Mouse (Mus musculus) layer of hippocampus, postnatal 36 days (tissue): ENCODE measurements at regions not wholly inside any gene's neighbourhood (a gene's known extent, or its start where the extent isn't known, plus 50 kb on each side); places are given as distances from the start of the nearest gene placed in this dataset.

Experiments used
- DNase-seq, 2 experiments: peaks; one replicate each; pipeline ENCODE4 v3.0.0; 2022

DNA sequence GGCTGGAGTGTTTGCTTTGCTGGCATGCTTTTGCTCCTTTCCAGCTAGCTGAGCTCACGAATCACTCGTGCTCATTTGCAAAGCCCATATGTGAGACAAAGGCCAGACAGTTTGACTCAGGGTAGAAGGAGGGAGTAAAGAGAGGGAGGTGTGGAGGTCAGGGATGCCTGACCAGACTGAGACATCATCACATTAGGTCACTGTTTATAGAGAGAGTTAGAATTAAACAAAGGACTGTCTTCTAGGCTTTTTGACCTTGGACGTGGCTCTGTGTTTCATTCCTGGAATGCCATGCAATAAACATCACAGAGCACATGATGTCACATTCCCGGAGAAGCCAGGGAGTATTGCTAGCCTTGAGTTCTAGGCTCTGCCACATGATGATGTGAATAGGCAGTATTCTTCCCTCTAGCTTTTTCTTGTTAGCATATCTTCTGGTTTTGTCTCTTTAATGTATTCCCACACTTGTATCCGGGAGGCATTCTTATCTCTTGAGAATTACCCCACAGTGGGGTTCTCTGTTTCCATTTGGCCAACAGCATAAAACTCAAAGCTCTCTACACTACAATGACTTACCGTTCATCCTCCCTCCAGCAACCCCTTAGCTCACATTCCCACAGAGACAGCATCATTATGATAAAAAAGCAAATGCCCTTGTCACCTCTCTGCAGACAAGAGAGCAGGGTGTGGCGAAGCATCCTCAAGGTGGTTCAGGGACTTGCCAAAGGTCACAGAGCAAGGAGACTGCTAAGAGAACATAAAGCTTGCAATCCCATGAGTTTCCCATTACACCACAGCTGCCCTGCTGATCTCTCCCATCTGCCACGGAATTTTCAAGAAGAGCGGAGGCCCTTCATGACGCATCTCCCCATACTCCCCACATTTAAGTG is 301.3 kb downstream of the Cd83 start:
- DNase-seq: no peak

DNA sequence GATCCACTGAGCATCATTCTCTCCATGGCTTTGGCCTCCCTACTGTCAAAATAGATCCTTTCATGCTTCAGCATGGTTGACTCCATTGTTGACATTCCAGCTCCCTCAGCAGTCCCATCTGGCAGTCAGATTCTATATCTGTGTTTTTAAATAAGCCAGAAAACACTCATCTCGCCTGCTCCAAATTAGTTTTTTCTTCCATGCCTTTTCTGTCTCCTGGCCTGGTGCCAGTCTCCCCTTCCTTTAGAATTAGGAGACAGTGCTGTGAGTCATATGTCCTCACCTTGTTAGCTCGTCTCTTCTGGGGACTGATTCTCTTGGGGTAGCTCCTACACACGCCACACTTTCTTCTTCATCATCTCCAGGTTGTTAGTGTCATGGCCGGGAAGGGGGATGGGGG is 302.2 kb downstream of the Cd83 start:
- no peak for DNase-seq

- no peak for DNase-seq
Measured at GRCm38 (mm10) chr13:44097141-44097540, 312.6 kb downstream of the Cd83 start.

- DNase-seq: no peak
Measured at GRCm38 (mm10) chr13:44099511-44099910, 314.9 kb downstream of the Cd83 start.

DNA sequence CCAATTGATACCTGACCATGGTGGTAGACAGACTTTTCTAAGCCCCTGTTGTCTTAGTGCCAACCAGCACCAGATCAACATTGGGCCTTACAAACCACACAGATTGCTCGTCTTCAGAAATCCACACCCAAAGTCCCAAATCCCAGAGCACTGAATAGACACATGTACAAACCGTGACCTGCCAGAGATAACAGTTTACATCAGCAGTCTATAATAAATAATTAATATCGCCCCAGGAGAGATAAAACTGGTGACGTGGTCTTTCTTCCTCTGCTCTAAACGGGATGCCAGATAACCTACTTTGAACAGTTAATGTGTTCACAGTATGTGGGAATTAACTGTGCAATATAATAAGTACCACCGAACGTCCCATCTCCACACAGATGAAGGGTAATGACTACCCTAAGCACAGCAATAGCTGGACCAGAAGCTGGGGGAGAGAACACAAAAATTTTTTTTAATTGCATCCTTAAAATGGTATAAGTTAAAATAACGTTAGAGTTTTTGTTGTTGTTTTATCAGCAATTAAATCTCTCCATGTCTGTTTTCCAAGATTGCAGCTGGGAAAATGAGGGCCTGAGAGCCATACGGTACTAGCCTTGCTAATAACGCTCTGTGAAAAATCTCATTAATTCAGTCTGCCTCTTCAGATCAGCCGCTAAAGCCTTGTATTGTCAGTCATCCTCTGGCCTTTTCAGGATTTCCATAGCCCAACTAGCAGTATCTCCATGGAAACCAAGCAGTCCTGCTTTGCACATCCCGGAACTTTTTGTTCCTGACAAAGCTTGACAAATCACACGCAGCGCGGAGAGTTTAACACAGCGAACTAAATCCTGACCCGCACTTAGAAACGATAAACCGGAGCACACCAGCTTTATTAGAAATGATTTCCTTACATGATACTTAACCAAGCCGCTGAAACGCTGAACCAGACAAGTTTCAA is 315.8 kb downstream of the Cd83 start:
- peak; percentile 26 to 31 for DNase-seq

DNA sequence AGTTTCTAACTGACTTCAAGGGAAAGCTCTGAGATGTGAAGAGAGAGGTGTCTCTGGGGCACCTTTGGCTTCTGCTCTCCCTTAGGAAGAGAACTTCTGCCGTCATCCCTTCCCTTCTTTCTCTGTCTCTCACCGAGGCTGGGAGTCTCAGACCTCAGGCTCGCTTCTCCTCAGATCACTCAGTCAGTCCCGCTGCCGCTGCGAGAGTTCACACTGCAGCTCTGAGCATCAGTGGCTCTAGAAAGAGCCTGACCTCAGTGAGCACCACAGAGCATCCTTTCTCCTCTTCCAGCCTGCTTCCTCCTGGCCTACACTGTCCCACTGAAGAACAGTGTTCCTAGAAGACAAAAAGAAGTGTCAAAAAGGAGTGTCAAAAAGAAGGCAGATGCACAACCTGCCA is 316.6 kb downstream of the Cd83 start:
- DNase-seq: no peak

DNA sequence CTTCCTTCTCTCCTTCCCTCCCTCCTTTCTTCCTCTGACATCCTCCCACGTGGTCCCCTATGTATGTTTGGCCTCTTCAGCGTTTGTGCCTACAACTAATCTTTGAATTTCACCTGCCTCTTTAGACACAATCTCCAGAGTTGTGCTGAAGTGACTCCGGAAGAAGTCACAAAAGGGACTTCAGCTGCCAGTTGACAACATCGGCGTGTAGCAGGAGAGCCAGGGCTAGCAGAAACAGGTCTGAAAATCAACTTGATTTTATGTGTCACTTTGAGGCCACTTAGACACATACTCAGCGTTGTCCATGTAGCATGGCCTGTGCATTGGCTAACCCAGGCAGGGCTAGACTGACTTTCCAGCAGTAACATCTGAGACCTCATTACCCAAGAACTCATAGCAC is 317.2 kb downstream of the Cd83 start:
- no peak for DNase-seq

DNA sequence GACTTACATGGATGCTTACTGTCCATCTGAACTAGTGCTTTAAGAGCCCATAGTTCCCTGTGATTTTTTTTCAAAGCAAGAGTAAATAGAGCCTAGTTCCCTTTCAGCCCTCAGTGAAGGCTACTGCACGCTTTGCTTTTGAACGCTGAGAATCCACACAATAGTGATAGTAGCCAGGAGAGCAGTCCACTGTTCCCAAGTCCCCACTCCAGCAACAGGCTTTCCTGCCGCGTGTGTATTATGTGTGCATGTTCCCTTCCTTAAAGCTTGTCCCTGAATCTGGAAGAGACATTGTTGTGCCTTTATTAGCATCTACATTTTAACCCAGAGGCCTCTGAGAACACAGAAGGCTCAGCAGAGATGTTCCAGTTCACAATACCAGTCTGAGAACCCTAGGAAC is 317.7 kb downstream of the Cd83 start:
- no peak for DNase-seq

DNA sequence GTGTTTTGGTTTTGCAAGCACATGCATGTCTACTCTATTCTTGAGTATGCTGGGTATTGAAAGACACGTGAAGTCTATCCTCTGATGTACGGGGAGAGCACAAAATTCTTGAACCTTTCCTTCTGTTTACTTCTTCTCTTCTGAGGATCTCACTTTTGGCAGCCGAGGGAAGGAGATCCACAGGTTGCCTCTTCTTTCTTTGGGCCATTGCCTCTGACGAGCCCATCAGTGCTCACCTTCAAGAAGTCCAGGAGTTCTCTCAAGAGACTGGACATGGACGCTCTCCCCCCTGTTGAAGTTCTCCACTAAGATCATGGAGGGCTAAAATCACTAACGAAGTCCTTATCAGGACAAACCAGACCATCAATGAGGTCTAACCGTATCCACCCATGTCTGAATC is 318.8 kb downstream of the Cd83 start:
- DNase-seq: no peak

GRCm38 (mm10) chr13:44105161-44105560 is 320.6 kb downstream of the Cd83 start:
- DNase-seq: no peak

DNA sequence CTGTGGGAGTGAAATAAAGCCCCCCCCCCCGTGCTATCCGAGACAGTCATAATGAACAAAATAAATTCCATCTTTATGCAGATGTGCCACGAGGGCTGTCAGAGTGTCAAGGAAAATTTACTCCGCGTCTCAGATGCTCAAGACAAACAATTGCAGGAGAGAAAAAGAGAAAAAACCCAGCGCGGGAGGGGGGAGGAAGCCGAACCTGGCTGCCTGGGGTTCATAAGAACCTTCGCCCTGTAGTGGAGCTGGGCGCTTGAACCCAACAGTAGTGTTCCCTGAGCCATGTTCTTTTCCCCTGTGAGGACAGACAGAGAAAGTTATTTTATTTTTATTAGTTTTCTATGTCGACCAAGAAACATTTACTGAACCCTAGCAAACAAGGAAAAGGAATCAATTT is 324.1 kb downstream of the Cd83 start:
- DNase-seq: no peak

GRCm38 (mm10) chr13:44113043-44113442 is 328.5 kb downstream of the Cd83 start:
- no peak for DNase-seq

- DNase-seq: no peak
Measured at GRCm38 (mm10) chr13:44114856-44115255, 330.3 kb downstream of the Cd83 start.

- DNase-seq: no peak
Measured at GRCm38 (mm10) chr13:44117841-44118240, 333.3 kb downstream of the Cd83 start.

DNA sequence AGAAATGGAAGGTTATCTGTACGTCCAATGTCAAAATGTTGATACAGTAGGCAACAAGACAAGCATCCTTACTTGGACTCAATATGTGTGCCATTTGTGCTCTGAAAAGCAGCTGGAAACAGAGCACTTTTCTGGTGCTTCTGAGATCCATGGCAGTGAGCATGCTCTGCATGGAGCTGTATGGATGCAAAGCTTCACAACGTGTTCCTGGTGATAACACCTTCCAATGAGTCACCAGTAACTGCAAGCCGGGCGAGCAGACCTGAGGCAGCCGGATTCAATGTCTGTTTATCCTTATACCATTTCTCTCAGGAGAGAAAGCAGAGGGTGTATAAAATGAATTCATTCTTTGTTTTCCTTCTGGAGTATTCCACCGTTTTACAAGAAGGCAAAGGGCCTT is 334.3 kb downstream of the Cd83 start:
- DNase-seq: no peak

GRCm38 (mm10) chr13:44121241-44121671 is 336.7 kb downstream of the Cd83 start:
- no peak for DNase-seq

DNA sequence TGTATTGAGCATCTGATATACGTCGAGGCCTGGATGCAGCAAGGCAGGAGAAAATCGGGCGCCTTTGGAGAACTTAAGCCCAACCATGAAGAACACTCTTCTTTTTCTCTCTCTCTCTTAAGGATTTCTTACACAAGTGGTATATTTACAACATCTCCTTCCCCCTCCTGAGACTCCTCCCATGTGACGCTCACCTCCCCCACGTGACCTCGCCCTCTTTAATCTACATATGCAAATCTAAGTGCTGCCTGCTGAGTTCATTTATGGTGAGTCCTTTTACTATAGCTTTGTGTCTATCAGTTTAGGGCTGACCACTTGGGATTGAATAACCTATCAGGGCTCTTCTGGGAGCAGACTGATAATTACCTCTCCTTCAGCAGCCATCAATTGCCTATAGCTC is 337.4 kb downstream of the Cd83 start:
- DNase-seq: no peak

DNA sequence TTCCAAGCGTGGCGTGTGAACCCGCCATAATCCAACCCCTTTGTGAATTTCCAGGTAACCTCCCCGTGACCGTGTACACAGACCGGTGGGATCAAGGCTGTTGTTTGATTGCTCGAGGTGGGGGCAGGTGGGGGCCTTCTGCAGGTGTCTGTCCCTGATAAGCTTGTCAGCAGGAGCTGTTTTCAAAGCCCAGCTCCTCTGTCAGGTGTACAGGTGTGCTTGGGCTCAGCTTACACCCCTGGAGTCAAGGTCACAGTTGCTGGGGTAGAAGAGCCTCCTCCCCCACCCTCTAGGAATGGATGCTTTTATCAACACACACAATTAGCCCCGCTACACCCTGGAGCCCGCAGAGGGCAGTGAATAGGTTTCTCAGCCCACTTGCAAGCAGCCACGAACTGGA is 341.6 kb downstream of the Cd83 start:
- DNase-seq: no peak

DNA sequence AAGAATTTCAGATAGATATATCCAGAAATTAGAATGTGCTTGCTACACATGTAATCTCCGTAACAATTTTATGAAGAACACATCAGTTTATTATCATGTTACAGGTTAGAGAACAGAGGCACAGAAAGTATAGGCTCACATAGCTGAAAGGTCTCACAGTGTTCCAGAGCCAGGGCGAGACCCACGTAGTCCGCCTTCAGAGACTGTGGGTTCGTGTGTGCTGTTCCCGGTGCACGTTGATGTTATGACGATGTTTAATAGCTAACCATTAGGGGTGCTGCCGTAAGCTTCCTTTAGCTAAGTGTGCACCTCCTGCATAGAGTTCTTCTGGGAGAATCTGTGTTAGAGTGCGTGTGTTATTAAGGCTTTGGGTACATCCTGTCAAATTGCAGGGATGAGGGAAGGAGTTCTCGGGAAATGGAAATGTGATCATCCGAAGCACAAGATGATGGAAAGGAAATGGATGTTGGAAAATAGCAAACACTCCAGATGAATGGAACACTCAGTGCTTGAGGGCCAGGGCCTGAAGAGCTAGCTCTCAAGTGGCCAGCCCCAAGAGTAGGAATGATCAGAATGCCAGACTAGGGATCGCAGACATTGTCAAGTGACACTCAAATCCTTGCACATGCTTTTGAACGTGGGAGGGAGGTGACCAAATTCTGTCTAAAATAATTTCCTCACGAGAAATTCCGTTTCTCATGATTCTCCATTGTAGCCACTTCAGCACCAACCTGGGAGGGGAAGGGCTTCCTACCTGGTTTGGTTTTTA is 344.1 kb downstream of the Cd83 start:
- no peak for DNase-seq

DNA sequence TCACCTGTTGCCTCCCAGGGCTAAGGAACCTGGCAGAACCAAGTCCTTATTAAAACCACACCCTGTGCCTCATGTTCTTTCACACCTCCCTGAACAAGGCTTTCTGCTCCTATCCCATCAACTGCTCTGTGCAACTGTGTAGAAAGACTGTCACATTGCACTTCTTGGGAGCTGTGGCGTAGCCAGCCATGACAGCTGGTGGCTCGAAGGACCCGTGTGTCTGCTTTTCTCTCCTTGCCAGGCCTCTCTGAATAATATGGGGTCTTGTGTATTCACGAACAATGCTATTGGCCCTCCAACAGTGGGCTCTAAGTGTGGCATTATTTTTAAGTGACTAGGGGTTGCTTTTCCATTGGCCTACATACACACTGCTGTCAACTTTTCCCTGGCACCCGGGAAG is 347.3 kb downstream of the Cd83 start:
- no peak for DNase-seq

GRCm38 (mm10) chr13:44132510-44132909 is 347.9 kb downstream of the Cd83 start:
- DNase-seq: no peak

GRCm38 (mm10) chr13:44133436-44133835 is 348.9 kb downstream of the Cd83 start:
- DNase-seq: no peak

DNA sequence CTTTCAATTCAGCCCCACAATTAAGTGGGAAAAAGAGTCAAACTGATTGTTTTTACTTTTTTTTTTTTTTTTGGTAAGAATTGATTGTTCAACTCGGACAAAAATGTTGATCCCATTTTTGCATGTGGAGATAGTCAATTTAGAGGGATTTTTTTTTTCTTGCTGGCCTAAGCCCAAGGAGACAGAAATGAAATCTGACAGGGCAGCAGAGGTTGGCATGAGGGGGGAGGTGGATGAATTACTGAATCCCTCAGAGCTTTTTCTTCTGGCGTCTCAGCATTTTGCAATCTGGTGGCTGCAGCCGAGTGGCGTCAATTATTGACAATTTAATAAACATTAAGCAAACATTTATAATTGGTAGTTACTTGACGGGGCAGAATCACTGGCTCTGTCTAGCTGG is 356.6 kb downstream of the Cd83 start:
- DNase-seq: no peak
